Mouse (Mus musculus) hematopoietic multipotent progenitor cell, adult 10-12 weeks (in vitro differentiated cells): Measurements from ENCODE around the gene Gm4779. TPM values are rescaled to one million over a fixed set of nuclear protein-coding genes. Genes with fewer than 3 reads are reported as not detected.

Source experiments
- polyA plus RNA-seq: library from polyadenylated mRNA; stranded (reverse); fragments of >175 nt; gene quantifications from 2 replicates; pipeline ENCODE4 v1.2.3, GENCODE M21; 2012; ENCODE audit warnings: low replicate concordance

The Gm4779 gene
- not detected in 2 replicates for polyA plus RNA-seq

GRCm38 (mm10) chrX:101794342-101794741 is at the start of gene Gm4779, which contains the start of gene 8030474K03Rik:
Gm4779 (minus strand) TSS chrX:101794423.
8030474K03Rik (plus strand) TSS chrX:101794656.

Other genes starting within 250 kb of the Gm4779 start
- gene Ogt, start 154.4 kb downstream of the Gm4779 start, polyA plus RNA-seq: 12.7 and 16.6 TPM in 2 replicates
- gene Cxcr3, start 60.2 kb downstream of the Gm4779 start, polyA plus RNA-seq: 7.5 and 13.8 TPM in 2 replicates
- not detected in 2 replicates for gene 8030474K03Rik, start 233 bp upstream of the Gm4779 start, polyA plus RNA-seq
- 1.3 and 2.5 TPM in 2 replicates for gene Nhsl2, start 55.0 kb upstream of the Gm4779 start, polyA plus RNA-seq